Mouse (Mus musculus) brain, embryonic 14.5 days (tissue): ENCODE measurements around the gene Txnl4b.

Experiments used
- CTCF ChIP-seq: fragments of 200-500 bp; IDR thresholded peaks from 2 replicates; pipeline ENCODE4 v1.5.1; 2012; ENCODE audit warnings: inconsistent platforms, mild to moderate bottlenecking, moderate library complexity, borderline replicate concordance; ENCODE audit not compliant: insufficient read depth, insufficient read length; ENCODE audit errors: extremely low read depth
- POLR2A ChIP-seq: fragments of 200-500 bp; IDR thresholded peaks from 2 replicates; pipeline ENCODE4 v1.6.1; 2012; ENCODE audit warnings: mild to moderate bottlenecking, inconsistent platforms, borderline replicate concordance; ENCODE audit not compliant: poor library complexity, insufficient read depth, insufficient read length, severe bottlenecking; ENCODE audit errors: extremely low read depth

DNA sequence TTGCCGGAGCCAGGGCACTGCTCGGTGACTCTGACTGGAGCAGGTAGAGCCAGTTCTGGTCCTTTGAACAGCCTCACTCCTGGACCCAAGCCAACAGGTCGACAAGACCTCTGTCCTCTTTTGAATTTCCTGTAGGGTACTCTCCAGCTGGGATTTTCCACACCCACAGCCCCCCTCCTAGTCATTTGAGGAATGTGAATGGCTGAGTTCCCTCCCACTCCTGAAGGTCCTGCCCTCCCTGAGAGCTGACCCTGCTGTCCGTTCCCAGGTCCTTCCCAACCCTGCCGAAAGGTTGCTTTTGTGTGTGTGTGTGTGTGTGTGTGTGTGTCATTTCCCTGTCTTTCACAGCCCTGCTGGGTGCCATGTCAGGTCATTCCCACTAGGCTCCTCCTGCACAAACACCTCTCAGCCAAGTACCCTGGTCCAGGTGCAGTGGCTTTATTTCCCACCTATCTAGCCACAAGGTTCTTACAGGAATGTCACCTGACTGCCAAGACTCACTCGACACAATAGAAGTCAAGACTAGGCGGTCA, 21.3 kb downstream of the Txnl4b start:
- no peak for TF ChIP-seq POLR2A
- TF ChIP-seq CTCF, result no peak
